Mouse (Mus musculus): ENCODE measurements at regions not wholly inside any gene's neighbourhood (a gene's known extent, or its start where the extent isn't known, plus 50 kb on each side); places are given as distances from the start of the nearest gene placed in this dataset.
"Not testable (repeated sequence)": the region's sequence is repeated elsewhere in the genome, so short reads cannot be mapped to it uniquely, and the experiment has no call there.

GRCm38 (mm10) chr15:89730320-89730719 lies 111.3 kb downstream of the Syt10 start:
- H3K36me3 ChIP-seq (ENCODE audit: control insufficient read depth, insufficient read depth, low read length) = no peaks in the 10 kb centered on the region
- peak; percentile 58 for DNase-seq (ENCODE audit: low spot score)
- H3K9ac ChIP-seq (ENCODE audit: low read length) = no peak overlapping the region
- no peak for ATAC-seq (replicated peaks; ENCODE audit: low FRiP score, low TSS enrichment, low read depth)
- H3K9me3 ChIP-seq (ENCODE audit: control insufficient read depth, low read length) = 0 out of 2 replicates have a peak, but pooled peaks cover 3% of the 10 kb centered on the region
- WGBS = 48% methylated on average over 6 of the region's 6 CpGs
- no peak overlapping the region for H3K4me3 ChIP-seq (ENCODE audit: low read depth, low read length)
- H3K4me2 ChIP-seq (ENCODE audit: low read length) = no peak overlapping the region
- no peak overlapping the region for H3K27ac ChIP-seq (ENCODE audit: low read depth)
- no peaks in the 10 kb centered on the region for H3K27me3 ChIP-seq (replicated peaks; ENCODE audit: control insufficient read depth, insufficient read depth, low read length)
- no peaks in the 10 kb centered on the region for H3K4me1 ChIP-seq (replicated peaks; ENCODE audit: control insufficient read depth, insufficient read depth, low read length)

- Histone ChIP-seq H3K27ac (ENCODE audit: low read depth) (no peak overlapping the region), H3K27me3 (replicated peaks; ENCODE audit: control insufficient read depth, insufficient read depth, low read length) (no peaks in the 10 kb centered on the region), H3K9ac (ENCODE audit: low read length) (no peak overlapping the region), H3K4me2 (ENCODE audit: low read length) (no peak overlapping the region), H3K4me1 (replicated peaks; ENCODE audit: control insufficient read depth, insufficient read depth, low read length) (no peaks in the 10 kb centered on the region), H3K9me3 (ENCODE audit: control insufficient read depth, low read length) (no peaks in the 10 kb centered on the region), H3K4me3 (ENCODE audit: low read depth, low read length) (no peak overlapping the region), H3K36me3 (ENCODE audit: control insufficient read depth, insufficient read depth, low read length) (no peaks in the 10 kb centered on the region)
- DNase-seq (ENCODE audit: low spot score) (no peak), ATAC-seq (replicated peaks; ENCODE audit: low FRiP score, low TSS enrichment, low read depth) (no peak)
- 59% methylated on average over 12 of the region's 12 CpGs for WGBS
These were observed 117.3 kb downstream of the Syt10 start for GRCm38 (mm10) chr15:89724356-89724755.

- WGBS = 45% methylated on average over 2 of the region's 2 CpGs
- H3K27me3 ChIP-seq (replicated peaks; ENCODE audit: control insufficient read depth, insufficient read depth, low read length) = no peaks in the 10 kb centered on the region
- no peak overlapping the region for H3K27ac ChIP-seq (ENCODE audit: low read depth)
- H3K9me3 ChIP-seq (ENCODE audit: control insufficient read depth, low read length) = no peaks in the 10 kb centered on the region
- no peak for DNase-seq (ENCODE audit: low spot score)
- no peaks in the 10 kb centered on the region for H3K4me1 ChIP-seq (replicated peaks; ENCODE audit: control insufficient read depth, insufficient read depth, low read length)
- no peak overlapping the region for H3K9ac ChIP-seq (ENCODE audit: low read length)
- no peaks in the 10 kb centered on the region for H3K36me3 ChIP-seq (ENCODE audit: control insufficient read depth, insufficient read depth, low read length)
- no peak for ATAC-seq (replicated peaks; ENCODE audit: low FRiP score, low TSS enrichment, low read depth)
- H3K4me2 ChIP-seq (ENCODE audit: low read length) = no peak overlapping the region
- no peak overlapping the region for H3K4me3 ChIP-seq (ENCODE audit: low read depth, low read length)
These were observed 105.5 kb upstream of the Rabl2 start for GRCm38 (mm10) chr15:89697221-89697620.

GRCm38 (mm10) chr15:89676366-89676765 lies 84.6 kb upstream of the Rabl2 start:
- Histone ChIP-seq H3K4me1 (replicated peaks; ENCODE audit: control insufficient read depth, insufficient read depth, low read length) (no peaks in the 10 kb centered on the region), H3K9ac (ENCODE audit: low read length) (no peak overlapping the region), H3K27ac (ENCODE audit: low read depth) (no peak overlapping the region), H3K9me3 (ENCODE audit: control insufficient read depth, low read length) (no peaks in the 10 kb centered on the region), H3K36me3 (ENCODE audit: control insufficient read depth, insufficient read depth, low read length) (no peaks in the 10 kb centered on the region), H3K4me3 (ENCODE audit: low read depth, low read length) (no peak overlapping the region), H3K27me3 (replicated peaks; ENCODE audit: control insufficient read depth, insufficient read depth, low read length) (no peaks in the 10 kb centered on the region), H3K4me2 (ENCODE audit: low read length) (no peak overlapping the region)
- ATAC-seq (replicated peaks; ENCODE audit: low FRiP score, low TSS enrichment, low read depth) (no peak), DNase-seq (ENCODE audit: low spot score) (no peak)

- H3K4me2 ChIP-seq (ENCODE audit: low read length); H3K9me3 ChIP-seq (ENCODE audit: control insufficient read depth, low read length); H3K27me3 ChIP-seq (replicated peaks; ENCODE audit: control insufficient read depth, insufficient read depth, low read length); H3K27ac ChIP-seq (ENCODE audit: low read depth); H3K36me3 ChIP-seq (ENCODE audit: control insufficient read depth, insufficient read depth, low read length); H3K4me3 ChIP-seq (ENCODE audit: low read depth, low read length); H3K9ac ChIP-seq (ENCODE audit: low read length); H3K4me1 ChIP-seq (replicated peaks; ENCODE audit: control insufficient read depth, insufficient read depth, low read length); ATAC-seq (replicated peaks; ENCODE audit: low FRiP score, low TSS enrichment, low read depth); DNase-seq (ENCODE audit: low spot score): not testable (repeated sequence)
- WGBS = 85% methylated on average over 1 of the region's 1 CpGs
These were observed 64.8 kb upstream of the Rabl2 start for GRCm38 (mm10) chr15:89656558-89656957.
